Mouse (Mus musculus) embryonic facial prominence, embryonic 14.5 days (tissue): Measurements from ENCODE around the gene Acsm3. TPM values are rescaled to one million over a fixed set of nuclear protein-coding genes. Genes with fewer than 3 reads are reported as not detected.
"Not testable (repeated sequence)": the region's sequence is repeated elsewhere in the genome, so short reads cannot be mapped to it uniquely, and the experiment has no call there.

ENCODE experiments used
- ATAC-seq: fragments of 200-750 bp; cut with Nextera tagmentation; 2 replicates; pipeline ENCODE4 v1.8.0; 2017; ENCODE audit warnings: low read depth, moderate number of reproducible peaks, moderate TSS enrichment
- DNase-seq: peaks from one replicate; pipeline ENCODE4 v3.0.0-alpha.2; 2015; ENCODE audit warnings: low spot score
- H3K27ac ChIP-seq: fragments of 300-500 bp; sonication (generic); replicated peaks from 2 replicates; pipeline ENCODE4 v1.5.1; 2014; ENCODE audit warnings: low read depth, mild to moderate bottlenecking, low read length, moderate library complexity
- H3K27me3 ChIP-seq: fragments of 300-500 bp; sonication (generic); replicated peaks from 2 replicates; pipeline ENCODE4 v1.6.1; 2014; ENCODE audit warnings: low read length; ENCODE audit not compliant: control insufficient read depth, insufficient read depth
- H3K36me3 ChIP-seq: fragments of 300-500 bp; sonication (generic); 2 replicates; pipeline ENCODE4 v1.6.1; 2014; ENCODE audit warnings: low read length, mixed read lengths; ENCODE audit not compliant: control insufficient read depth, insufficient read depth
- H3K4me1 ChIP-seq: fragments of 300-500 bp; sonication (generic); 2 replicates; pipeline ENCODE4 v1.6.1; 2014; ENCODE audit warnings: antibody characterized with exemption, low read length; ENCODE audit not compliant: control insufficient read depth, insufficient read depth
- H3K4me2 ChIP-seq: fragments of 300-500 bp; sonication (generic); 2 replicates; pipeline ENCODE4 v1.6.1; 2014; ENCODE audit warnings: low read depth, mild to moderate bottlenecking, low read length, moderate library complexity, mixed read lengths
- H3K4me3 ChIP-seq: fragments of 300-500 bp; sonication (generic); 2 replicates; pipeline ENCODE4 v1.5.1; 2014; ENCODE audit warnings: low read depth, mild to moderate bottlenecking, low read length
- H3K9ac ChIP-seq: fragments of 300-500 bp; sonication (generic); 2 replicates; pipeline ENCODE4 v1.6.1; 2014; ENCODE audit warnings: low read depth, mild to moderate bottlenecking, low read length, moderate library complexity, mixed read lengths
- H3K9me3 ChIP-seq: fragments of 300-500 bp; sonication (generic); 2 replicates; pipeline ENCODE4 v1.6.1; 2016; ENCODE audit warnings: low read length; ENCODE audit not compliant: control insufficient read depth
- WGBS: fragments of 180-500 bp; shearing (Covaris S2); extraction: QIAGEN DNeasy Blood & Tissue Kit; methylation state at CpG from one replicate; pipeline ENCODE4 v1.1.7; 2014; 5-methylcytosine and 5-hydroxymethylcytosine counted together
- polyA plus RNA-seq: library from polyadenylated mRNA; unstranded; fragments of >200 nt; fragmentation: Nextera tagmentation; extraction: Ambion mirVana; gene quantifications from 2 replicates; pipeline ENCODE4 v1.2.1, GENCODE M21; 2014

The Acsm3 gene
- 0.24 TPM in 2 replicates for polyA plus RNA-seq

GRCm38 (mm10) chr7:119760527-119760951 is at the start of gene Acsm3:
Gene Acsm3 (plus strand): TSS chr7:119760923.
- Histone ChIP-seq H3K27me3 (no peaks in the 10 kb centered on the region), H3K4me2 (no peak within 1 kb of the TSS), H3K9ac (no peak within 1 kb of the TSS), H3K4me3 (no peak within 1 kb of the TSS), H3K27ac (no peak within 1 kb of the TSS), H3K9me3 (no peaks in the 10 kb centered on the region), H3K4me1 (no peaks in the 10 kb centered on the region), H3K36me3 (no peaks in the 10 kb centered on the region)
- ATAC-seq = no peak
- no peak for DNase-seq
- 68% methylated on average over 11 of the region's 11 CpGs for WGBS

GRCm38 (mm10) chr7:119714111-119714510 is 46.6 kb upstream of the Acsm3 start:
- no peak for DNase-seq

GRCm38 (mm10) chr7:119720253-119720946 is 40.3 kb upstream of the Acsm3 start, which contains the start of gene Thumpd1:
Gene Thumpd1 (minus strand): TSS chr7:119720798.
- Histone ChIP-seq H3K4me1 (0 out of 2 replicates have a peak, but pooled peaks cover 3% of the 10 kb centered on the region), H3K27me3 (no peaks in the 10 kb centered on the region), H3K9me3 (no peaks in the 10 kb centered on the region), H3K36me3 (peaks cover 36% of the 10 kb centered on the region), H3K4me3 (peak within 1 kb of the TSS; percentile 90), H3K4me2 (peak within 1 kb of the TSS; percentile 87), H3K27ac (peak within 1 kb of the TSS; percentile 83), H3K9ac (peak within 1 kb of the TSS; percentile 94)
- under 1% methylated on average over 56 of the region's 60 CpGs for WGBS
- ATAC-seq (peak; percentile 95), DNase-seq (peak; percentile 96)

More at GRCm38 (mm10) chr7:119714111-119714510, 46.6 kb upstream of the Acsm3 start:
- no peaks in the 10 kb centered on the region for H3K4me1 ChIP-seq
- H3K9ac ChIP-seq = no peak overlapping the region
- 91% methylated on average over 7 of the region's 7 CpGs for WGBS
- ATAC-seq = no peak
- H3K27ac ChIP-seq = no peak overlapping the region
- no peak overlapping the region for H3K4me3 ChIP-seq
- H3K4me2 ChIP-seq = no peak overlapping the region
- H3K27me3 ChIP-seq = no peaks in the 10 kb centered on the region
- no peaks in the 10 kb centered on the region for H3K9me3 ChIP-seq
- peaks cover 40% of the 10 kb centered on the region for H3K36me3 ChIP-seq

DNA sequence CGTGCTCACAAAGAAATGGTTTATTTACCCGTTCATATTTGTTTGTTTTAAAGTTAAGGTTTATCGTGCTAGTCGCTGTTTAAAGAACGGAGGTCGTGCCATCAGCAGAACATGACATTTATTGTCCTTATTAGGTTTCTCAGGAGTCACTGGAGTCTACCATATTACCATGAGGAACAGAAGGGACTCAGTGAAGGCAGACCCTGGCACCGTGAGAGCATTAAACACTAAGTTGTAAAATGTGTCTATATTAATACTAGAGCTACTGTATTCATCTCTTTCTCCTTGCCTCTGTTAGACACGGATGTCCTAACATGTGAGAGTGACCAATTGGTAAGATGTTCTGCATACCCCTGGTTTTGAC is 39.8 kb upstream of the Acsm3 start:
- WGBS = 15% methylated on average over 8 of the region's 8 CpGs
- Histone ChIP-seq H3K27ac (peak overlapping the region; percentile 83; the same call in 1 of the 2 replicates), H3K36me3 (peaks cover 30% of the 10 kb centered on the region), H3K4me1 (0 out of 2 replicates have a peak, but pooled peaks cover 3% of the 10 kb centered on the region), H3K9ac (peak overlapping the region; percentile 94), H3K4me3 (peak overlapping the region; percentile 90), H3K27me3 (no peaks in the 10 kb centered on the region), H3K9me3 (no peaks in the 10 kb centered on the region), H3K4me2 (peak overlapping the region; percentile 87)
- DNase-seq (no peak), ATAC-seq (peak; percentile 52)

DNA sequence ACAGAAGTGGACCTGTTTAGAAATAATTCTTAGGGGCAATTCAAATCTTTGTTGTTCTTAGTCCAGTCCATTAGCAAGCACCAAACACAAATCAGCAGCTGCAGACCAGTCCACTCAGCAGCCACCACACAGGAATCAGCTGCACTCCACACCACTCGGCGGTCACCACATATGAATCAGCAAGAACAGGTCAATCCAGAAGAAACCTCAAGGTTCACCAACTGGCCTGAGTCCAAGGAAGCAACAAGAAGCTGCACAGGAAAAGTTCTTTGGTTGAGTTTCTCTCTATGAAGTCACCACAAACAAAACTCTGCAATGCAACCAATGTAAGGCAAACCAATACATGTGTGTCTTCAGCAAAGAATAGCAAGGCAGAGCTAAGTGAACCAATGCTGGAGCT is 33.1 kb upstream of the Acsm3 start:
- Histone ChIP-seq H3K36me3 (no peaks in the 10 kb centered on the region), H3K4me1 (no peaks in the 10 kb centered on the region)
- no peak for ATAC-seq

DNA sequence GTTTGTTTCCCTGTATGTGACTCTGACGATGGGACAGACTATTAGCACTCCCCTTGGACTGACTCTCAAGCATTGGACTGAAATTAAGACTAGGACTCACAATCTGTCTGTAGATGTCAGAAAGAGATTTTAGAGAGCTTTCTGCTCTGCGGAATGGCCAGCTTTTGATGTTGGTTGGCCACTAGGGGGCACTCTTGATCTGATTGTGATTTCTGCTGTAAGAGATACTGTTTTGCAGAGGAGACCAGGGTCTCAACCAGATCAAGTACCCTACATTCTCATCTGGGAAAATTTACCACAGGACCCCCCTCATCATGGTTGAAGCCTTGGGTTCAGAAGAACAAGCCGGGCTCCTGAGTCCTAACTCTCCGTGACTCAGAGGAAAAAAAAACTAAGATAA is 29.5 kb upstream of the Acsm3 start:
- H3K27ac ChIP-seq, H3K9me3 ChIP-seq, H3K9ac ChIP-seq, H3K36me3 ChIP-seq, H3K4me3 ChIP-seq, H3K4me1 ChIP-seq, H3K27me3 ChIP-seq, H3K4me2 ChIP-seq, ATAC-seq: not testable (repeated sequence)
- WGBS = 84% methylated on average over 4 of the region's 4 CpGs
- DNase-seq = peak; percentile 8

More for the DNA sequence above, 33.1 kb upstream of the Acsm3 start:
- no peak for DNase-seq
- Histone ChIP-seq H3K27me3 (no peaks in the 10 kb centered on the region), H3K4me3 (no peak overlapping the region), H3K4me2 (no peak overlapping the region), H3K9me3 (no peaks in the 10 kb centered on the region), H3K9ac (no peak overlapping the region), H3K27ac (no peak overlapping the region)
- 90% methylated on average over 2 of the region's 2 CpGs for WGBS

DNA sequence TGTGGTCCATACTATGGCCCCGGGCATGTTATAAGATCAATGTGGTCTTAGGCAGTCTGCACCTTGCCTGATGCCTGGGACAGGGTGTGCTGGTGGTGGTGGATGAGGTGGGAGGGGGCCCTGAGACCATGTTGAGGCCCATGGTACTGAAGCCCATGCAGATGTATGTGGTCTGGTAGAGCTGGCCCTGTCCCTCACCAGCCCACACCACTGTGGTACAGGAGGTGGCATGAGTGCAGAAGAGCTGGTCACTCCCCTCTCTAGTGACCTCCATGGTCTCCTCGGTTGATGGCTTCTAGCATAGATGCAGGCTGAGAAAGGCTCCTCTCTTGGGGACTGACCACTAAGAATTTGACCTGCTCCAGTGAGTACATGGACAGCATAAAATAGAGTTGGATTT is 21.8 kb upstream of the Acsm3 start:
- Histone ChIP-seq H3K27ac (no peak overlapping the region), H3K4me2 (no peak overlapping the region), H3K9ac (no peak overlapping the region), H3K36me3 (no peaks in the 10 kb centered on the region), H3K27me3 (no peaks in the 10 kb centered on the region), H3K9me3 (no peaks in the 10 kb centered on the region), H3K4me3 (no peak overlapping the region), H3K4me1 (no peaks in the 10 kb centered on the region)
- 64% methylated on average over 2 of the region's 2 CpGs for WGBS
- DNase-seq = no peak
- no peak for ATAC-seq

- peak overlapping the region; percentile 45; the same call in 1 of the 2 replicates for H3K9ac ChIP-seq
- not testable (repeated sequence) for DNase-seq, H3K27me3 ChIP-seq, H3K36me3 ChIP-seq, H3K27ac ChIP-seq, H3K9me3 ChIP-seq, H3K4me1 ChIP-seq
- WGBS = 7% methylated on average over 17 of the region's 44 CpGs
- ATAC-seq = peak; percentile 74; the same call in 1 of the 2 replicates
- H3K4me3 ChIP-seq = peak overlapping the region; percentile 33
- H3K4me2 ChIP-seq = peak overlapping the region; percentile 47
Measured at GRCm38 (mm10) chr7:119739798-119740468, 20.8 kb upstream of the Acsm3 start.
